Mouse (Mus musculus) bone marrow macrophage, adult 2 months (primary cell): ENCODE results near the gene Sim1.

Experiments used
- CTCF ChIP-seq: IDR thresholded peaks from 2 replicates; pipeline ENCODE4 v1.5.1; 2012; ENCODE audit warnings: low read depth, mild to moderate bottlenecking, low read length, moderate library complexity
- POLR2A ChIP-seq: IDR thresholded peaks from 2 replicates; pipeline ENCODE4 v1.6.1; 2012; ENCODE audit warnings: mild to moderate bottlenecking, low read depth, low read length, borderline replicate concordance

DNA sequence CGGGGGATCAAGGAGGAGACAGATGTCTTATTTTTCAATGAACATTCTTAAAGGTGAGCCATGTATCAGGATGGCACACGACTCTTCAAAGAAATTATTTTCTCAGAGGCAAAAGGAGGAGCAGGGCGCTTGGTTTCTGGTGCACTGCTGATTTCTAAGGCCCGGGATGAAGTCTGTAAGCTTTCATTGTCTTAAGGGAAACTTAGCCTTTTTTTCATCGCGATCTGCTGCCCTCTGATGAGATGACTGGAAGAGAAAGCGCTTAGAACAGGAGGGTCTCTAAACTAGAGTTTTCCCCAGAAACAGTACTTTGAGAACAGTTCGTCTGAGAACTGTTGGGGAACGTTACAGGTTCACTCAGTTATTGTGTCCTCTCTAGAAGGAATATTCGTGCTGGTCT lies 1.0 kb upstream of the Sim1 start:
- TF ChIP-seq CTCF (no peak), POLR2A (no peak)
